Mouse (Mus musculus): ENCODE data around the gene Maml3. TPM values are rescaled to one million over a fixed set of nuclear protein-coding genes. Genes with fewer than 3 reads are reported as not detected.

Gene Maml3
- polyA plus RNA-seq, 1 experiment: 2.2 TPM

DNA sequence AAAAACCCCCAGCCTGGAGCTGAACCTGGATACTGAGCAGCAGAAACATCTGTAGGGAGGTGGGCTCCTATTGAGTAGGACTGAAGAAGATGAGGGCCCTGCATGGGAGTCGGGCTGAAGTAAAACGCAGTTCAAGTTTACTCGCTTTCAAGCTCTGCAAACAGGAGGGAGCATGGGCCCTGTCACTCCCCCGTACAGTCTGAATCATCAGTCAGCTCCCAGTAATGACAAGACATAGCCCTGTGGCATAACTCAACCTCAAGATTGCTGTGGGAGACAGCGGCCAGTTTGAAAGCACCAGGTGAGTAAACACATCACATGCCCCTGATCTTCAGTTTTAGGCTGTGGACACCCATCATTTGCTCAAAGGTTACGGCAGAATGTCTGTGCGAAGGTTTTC, 139.0 kb downstream of the Maml3 start:
- Histone ChIP-seq H3K4me1 (ENCODE audit: control insufficient read depth, insufficient read depth, low read length) (peaks cover 2% of the 10 kb centered on the region; the same call in 1 of the 2 replicates), H3K27ac (ENCODE audit: insufficient read depth, low read depth, low read length) (no peak overlapping the region), H3K4me3 (ENCODE audit: insufficient read depth, low read length) (no peak overlapping the region)
- TF ChIP-seq POLR2A (IDR thresholded peaks at IDR 0.05; ENCODE audit: borderline replicate concordance, low read depth, low read length): no peak
- no peak for TF ChIP-seq CTCF (IDR thresholded peaks at IDR 0.05; ENCODE audit: low read depth, low read length)

DNA sequence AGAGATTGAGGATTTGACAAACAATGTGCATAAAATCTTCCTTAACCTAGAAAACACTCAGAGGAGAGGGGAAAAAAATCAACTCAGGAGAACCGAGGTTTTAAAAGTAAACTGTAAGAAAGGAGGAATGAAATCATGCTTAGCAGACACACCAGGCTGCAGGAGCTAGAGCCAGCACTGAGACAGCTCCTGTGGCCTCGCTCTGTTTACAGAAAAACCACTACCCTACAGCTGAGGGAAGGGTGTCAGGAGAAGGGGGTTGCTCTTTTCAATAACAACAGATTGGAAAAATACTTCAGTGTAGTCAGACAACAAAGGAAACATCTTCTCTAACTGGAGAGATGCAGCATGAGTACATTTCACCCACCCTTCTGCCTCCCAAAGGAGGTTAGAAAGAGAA, 139.4 kb downstream of the Maml3 start:
- Histone ChIP-seq H3K4me1 (ENCODE audit: control insufficient read depth, insufficient read depth, low read length) (peaks cover 3% of the 10 kb centered on the region; the same call in 1 of the 2 replicates), H3K27ac (ENCODE audit: insufficient read depth, low read depth, low read length) (no peak overlapping the region), H3K4me3 (ENCODE audit: insufficient read depth, low read length) (no peak overlapping the region)
- TF ChIP-seq CTCF (IDR thresholded peaks at IDR 0.05; ENCODE audit: low read depth, low read length): no peak
- no peak for TF ChIP-seq POLR2A (IDR thresholded peaks at IDR 0.05; ENCODE audit: borderline replicate concordance, low read depth, low read length)

DNA sequence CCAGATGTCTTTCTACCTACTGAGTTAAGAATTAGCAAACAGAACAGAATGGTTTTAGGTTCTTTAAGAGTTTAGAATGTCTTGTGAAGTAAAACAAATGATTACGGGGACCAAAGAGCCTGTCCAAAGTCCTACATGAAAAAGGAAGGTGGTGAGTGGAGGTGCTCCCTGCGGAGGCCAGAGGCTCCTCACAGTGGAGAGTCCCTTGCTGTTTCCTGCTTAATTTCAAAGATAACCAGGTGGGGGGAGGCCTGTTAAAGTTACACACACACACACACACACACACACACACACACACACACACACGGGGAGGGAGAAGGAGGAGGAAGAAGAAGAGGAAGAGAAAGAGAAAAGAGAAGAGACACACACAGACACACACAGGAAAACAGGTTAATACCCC, 139.9 kb downstream of the Maml3 start:
- peaks cover 7% of the 10 kb centered on the region; the same call in 1 of the 2 replicates for H3K4me1 ChIP-seq (ENCODE audit: control insufficient read depth, insufficient read depth, low read length)
- TF ChIP-seq CTCF (IDR thresholded peaks at IDR 0.05; ENCODE audit: low read depth, low read length) (no peak), POLR2A (IDR thresholded peaks at IDR 0.05; ENCODE audit: borderline replicate concordance, low read depth, low read length) (no peak)
- no peak overlapping the region for H3K4me3 ChIP-seq (ENCODE audit: insufficient read depth, low read length)
- no peak overlapping the region for H3K27ac ChIP-seq (ENCODE audit: insufficient read depth, low read depth, low read length)

DNA sequence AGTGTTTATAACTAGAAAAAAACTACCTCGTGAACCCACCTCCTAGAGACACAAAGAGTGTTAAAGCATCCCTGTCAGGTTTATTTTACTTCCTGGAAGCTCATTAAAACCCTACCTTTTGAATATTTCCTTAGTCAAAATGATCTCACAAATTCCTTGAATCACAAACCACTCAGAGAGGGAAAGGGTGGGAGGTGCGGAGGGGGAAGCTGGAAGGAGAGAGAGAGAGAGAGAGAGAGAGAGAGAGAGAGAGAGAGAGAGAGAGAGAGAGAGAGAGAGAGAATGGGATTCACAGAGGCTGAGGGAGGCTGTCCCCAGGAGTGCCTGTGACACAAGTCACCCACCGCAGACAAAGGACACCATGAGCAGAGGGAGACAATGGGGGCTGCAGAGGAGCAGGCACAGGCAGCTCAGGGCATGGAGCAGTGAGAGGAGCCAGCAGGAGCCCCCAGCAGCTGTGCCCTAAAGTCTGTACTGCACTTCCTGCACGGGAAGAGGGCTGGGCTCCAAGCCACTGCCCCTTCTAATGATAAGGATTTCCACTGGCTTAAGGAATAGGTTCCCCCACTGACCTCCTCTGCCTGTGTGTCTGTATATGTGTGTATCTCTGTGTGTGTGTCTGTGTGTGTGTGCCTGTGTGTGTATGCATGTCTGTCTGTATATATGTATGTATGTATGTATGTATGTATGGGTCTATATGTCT, 140.8 kb downstream of the Maml3 start:
- H3K4me1 ChIP-seq (ENCODE audit: control insufficient read depth, insufficient read depth, low read length): peaks cover 9% of the 10 kb centered on the region; the same call in 1 of the 2 replicates
- no peak overlapping the region for H3K27ac ChIP-seq (ENCODE audit: insufficient read depth, low read depth, low read length)
- TF ChIP-seq POLR2A (IDR thresholded peaks at IDR 0.05; ENCODE audit: borderline replicate concordance, low read depth, low read length): no peak
- TF ChIP-seq CTCF (IDR thresholded peaks at IDR 0.05; ENCODE audit: low read depth, low read length): no peak
- H3K4me3 ChIP-seq (ENCODE audit: insufficient read depth, low read length): no peak overlapping the region

DNA sequence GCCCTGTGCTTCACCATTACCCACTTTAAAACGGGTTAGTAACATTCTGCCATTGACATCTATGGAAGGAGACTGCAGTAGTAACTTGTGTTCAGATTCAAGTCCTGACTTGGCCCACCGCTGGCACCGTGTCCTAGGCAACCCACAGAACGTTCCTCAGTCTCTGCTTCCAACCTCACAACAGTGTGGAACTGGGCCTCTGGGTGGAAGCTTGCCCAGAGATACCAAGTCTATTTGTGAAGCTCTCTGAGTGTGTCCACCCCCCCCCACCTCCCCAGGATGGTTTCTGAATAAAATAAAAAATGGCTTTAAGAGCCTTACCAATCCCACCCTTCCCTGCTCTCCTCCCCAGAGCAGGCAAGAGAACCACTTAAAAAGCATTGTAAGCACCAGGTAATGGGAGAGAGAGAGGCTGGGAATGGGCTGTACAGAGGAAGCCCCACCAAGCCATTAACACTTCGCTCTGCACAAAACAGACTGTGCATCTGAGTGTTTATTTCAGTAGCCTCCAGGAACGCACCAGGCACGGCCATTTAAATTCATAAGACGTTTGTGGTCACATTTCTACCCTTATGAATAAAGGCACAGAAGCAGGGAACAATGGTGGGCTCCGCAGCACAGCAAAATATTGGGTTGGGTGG, 141.6 kb downstream of the Maml3 start:
- Histone ChIP-seq H3K4me3 (ENCODE audit: insufficient read depth, low read length) (no peak overlapping the region), H3K4me1 (ENCODE audit: control insufficient read depth, insufficient read depth, low read length) (peaks cover 9% of the 10 kb centered on the region; the same call in 1 of the 2 replicates), H3K27ac (ENCODE audit: insufficient read depth, low read depth, low read length) (no peak overlapping the region)
- no peak for TF ChIP-seq CTCF (IDR thresholded peaks at IDR 0.05; ENCODE audit: low read depth, low read length)
- no peak for TF ChIP-seq POLR2A (IDR thresholded peaks at IDR 0.05; ENCODE audit: borderline replicate concordance, low read depth, low read length)

DNA sequence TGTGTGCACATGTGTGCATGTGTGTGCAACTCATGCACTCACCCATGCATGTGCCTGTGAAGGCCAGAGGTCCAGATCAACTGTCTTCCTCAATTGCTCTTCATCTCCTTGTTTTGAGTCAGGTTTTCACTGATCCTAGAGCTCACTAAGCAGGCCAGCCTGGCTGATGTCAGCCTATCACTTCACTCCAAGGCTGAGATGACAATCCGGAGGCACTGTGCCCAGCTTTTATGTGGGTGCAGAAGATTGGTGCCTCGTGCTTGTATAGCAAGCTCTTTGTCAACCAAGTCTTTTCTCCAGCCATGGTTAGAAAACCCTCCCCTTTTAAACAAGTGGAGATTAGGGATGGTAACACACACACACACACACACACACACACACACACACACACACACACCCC, 146.1 kb downstream of the Maml3 start:
- H3K4me1 ChIP-seq (ENCODE audit: control insufficient read depth, insufficient read depth, low read length): peaks cover 7% of the 10 kb centered on the region; the same call in 1 of the 2 replicates
- no peak overlapping the region for H3K27ac ChIP-seq (ENCODE audit: insufficient read depth, low read depth, low read length)
- H3K4me3 ChIP-seq (ENCODE audit: insufficient read depth, low read length): no peak overlapping the region

DNA sequence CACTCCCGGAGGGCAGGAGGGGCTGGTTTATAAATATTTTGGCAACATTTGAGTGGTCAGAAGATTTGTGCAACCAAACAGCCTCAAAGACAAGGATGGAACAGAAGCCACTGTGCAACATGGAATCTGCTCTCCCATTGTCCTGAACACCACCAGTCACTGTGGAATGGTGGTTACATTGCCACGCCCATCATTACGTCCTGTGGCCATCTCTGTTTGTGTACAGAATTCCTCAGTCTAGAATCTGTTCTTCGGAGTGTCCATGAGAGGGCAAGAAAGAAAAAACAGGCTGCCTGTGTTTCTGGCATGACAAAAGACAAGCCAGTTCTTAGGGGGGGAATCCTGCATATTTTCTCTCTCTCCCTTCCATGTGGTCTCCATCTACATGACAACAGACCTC, 150.4 kb downstream of the Maml3 start:
- no peak overlapping the region for H3K27ac ChIP-seq (ENCODE audit: insufficient read depth, low read depth, low read length)
- no peaks in the 10 kb centered on the region for H3K4me1 ChIP-seq (ENCODE audit: control insufficient read depth, insufficient read depth, low read length)
- TF ChIP-seq CTCF (IDR thresholded peaks at IDR 0.05; ENCODE audit: low read depth, low read length) (no peak), POLR2A (IDR thresholded peaks at IDR 0.05; ENCODE audit: borderline replicate concordance, low read depth, low read length) (no peak)
- no peak overlapping the region for H3K4me3 ChIP-seq (ENCODE audit: insufficient read depth, low read length)

More for the DNA sequence above, 146.1 kb downstream of the Maml3 start:
- TF ChIP-seq POLR2A (IDR thresholded peaks at IDR 0.05; ENCODE audit: borderline replicate concordance, low read depth, low read length) (no peak), CTCF (IDR thresholded peaks at IDR 0.05; ENCODE audit: low read depth, low read length) (no peak)

DNA sequence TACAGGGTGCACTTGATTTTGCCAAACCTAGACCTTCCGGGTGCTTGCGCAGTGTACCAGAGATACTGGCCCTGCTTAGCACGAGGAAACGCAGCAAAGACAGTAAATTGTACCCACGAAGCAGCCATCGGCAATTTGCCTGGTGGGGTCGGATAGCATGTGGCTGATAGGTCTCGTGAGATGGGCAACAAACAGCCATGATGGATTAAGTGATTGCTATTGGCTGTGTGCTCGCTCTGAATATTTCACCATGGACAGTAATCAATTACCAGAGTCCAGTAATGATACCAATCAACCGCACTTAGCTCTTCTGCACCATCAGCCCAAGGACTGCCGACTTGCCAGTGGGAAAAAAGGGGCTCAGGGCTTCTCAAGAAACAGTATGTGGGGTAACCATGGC, 150.9 kb downstream of the Maml3 start:
- Histone ChIP-seq H3K4me1 (ENCODE audit: control insufficient read depth, insufficient read depth, low read length) (no peaks in the 10 kb centered on the region), H3K27ac (ENCODE audit: insufficient read depth, low read depth, low read length) (no peak overlapping the region), H3K4me3 (ENCODE audit: insufficient read depth, low read length) (no peak overlapping the region)
- TF ChIP-seq CTCF (IDR thresholded peaks at IDR 0.05; ENCODE audit: low read depth, low read length) (no peak), POLR2A (IDR thresholded peaks at IDR 0.05; ENCODE audit: borderline replicate concordance, low read depth, low read length) (no peak)

DNA sequence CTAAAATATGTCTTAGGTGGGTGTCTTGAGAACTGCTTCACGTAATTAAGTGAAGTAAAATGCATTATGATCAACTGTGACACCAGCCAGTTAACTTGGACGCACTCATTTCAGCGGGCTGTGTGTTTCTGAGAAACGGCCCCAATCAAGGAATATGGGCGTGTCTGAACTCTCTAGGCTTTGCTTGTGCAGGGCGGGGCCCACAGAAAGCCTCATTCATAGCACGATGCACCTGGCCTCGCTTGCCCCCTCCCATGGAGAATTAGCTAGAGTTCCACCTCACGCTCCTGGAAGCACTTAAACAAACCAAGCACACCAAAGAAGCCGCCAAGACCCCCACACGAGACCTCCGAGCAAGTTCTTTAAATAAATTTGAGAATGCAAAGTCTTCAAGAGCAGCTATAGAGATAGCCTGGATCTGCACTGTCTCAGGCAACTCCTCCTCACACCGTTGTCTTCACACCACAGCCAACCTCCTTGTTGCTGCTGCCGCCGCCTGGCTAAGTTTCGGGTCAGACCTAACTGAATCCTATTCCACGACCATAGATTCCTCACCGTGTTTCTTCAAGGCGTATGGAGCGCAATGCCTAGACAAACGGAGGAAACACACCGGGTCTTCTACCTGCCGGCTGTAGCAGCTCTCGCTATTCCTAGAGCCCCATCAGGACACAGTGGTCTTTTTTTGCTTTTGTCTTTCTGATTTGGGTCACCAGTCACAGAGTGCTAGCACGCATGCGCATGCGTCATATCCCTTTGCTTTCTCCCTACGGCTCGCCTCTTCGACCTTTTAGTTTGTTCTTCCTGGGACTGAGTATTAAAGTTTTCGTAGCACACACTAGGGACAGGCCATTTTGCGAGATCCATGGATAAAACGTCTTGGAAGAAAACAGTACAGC, 151.9 kb downstream of the Maml3 start:
- no peak overlapping the region for H3K4me3 ChIP-seq (ENCODE audit: insufficient read depth, low read length)
- TF ChIP-seq POLR2A (IDR thresholded peaks at IDR 0.05; ENCODE audit: borderline replicate concordance, low read depth, low read length): no peak
- no peak for TF ChIP-seq CTCF (IDR thresholded peaks at IDR 0.05; ENCODE audit: low read depth, low read length)
- H3K4me1 ChIP-seq (ENCODE audit: control insufficient read depth, insufficient read depth, low read length): no peaks in the 10 kb centered on the region
- no peak overlapping the region for H3K27ac ChIP-seq (ENCODE audit: insufficient read depth, low read depth, low read length)
